Mouse (Mus musculus): ENCODE data around the gene Znhit1. TPM values are rescaled to one million over a fixed set of nuclear protein-coding genes. Genes with fewer than 3 reads are reported as not detected.
"Not testable (repeated sequence)": the region's sequence is repeated elsewhere in the genome, so short reads cannot be mapped to it uniquely, and the experiment has no call there.

Znhit1 gene
- total RNA-seq, 2 experiments from 2014 or later: 78.6 to 84.6 TPM

- no peak for DNase-seq (ENCODE audit: low spot score in 2 of 2)
These were observed 30.6 kb downstream of the Znhit1 start for GRCm38 (mm10) chr5:136957250-136957649.

- DNase-seq (ENCODE audit: low spot score in 2 of 2): no peak
These were observed 32.2 kb downstream of the Znhit1 start for GRCm38 (mm10) chr5:136955622-136956021.

GRCm38 (mm10) chr5:136953440-136953951 is 34.3 kb downstream of the Znhit1 start:
- DNase-seq (ENCODE audit: low spot score in 2 of 2): peak; percentile 33 to 40

- peak; percentile 93 to 95 for DNase-seq (ENCODE audit: low spot score in 2 of 2)
These were observed 34.8 kb downstream of the Znhit1 start, which contains the start of gene Fis1 for GRCm38 (mm10) chr5:136953015-136953414. Gene Fis1, plus strand, starts transcription at chr5:136953275.

GRCm38 (mm10) chr5:136952153-136952552 is 35.7 kb downstream of the Znhit1 start:
- no peak for DNase-seq (ENCODE audit: low spot score in 2 of 2)

GRCm38 (mm10) chr5:136950521-136950920 is 37.3 kb downstream of the Znhit1 start:
- no peak for DNase-seq (ENCODE audit: low spot score in 2 of 2)

DNA sequence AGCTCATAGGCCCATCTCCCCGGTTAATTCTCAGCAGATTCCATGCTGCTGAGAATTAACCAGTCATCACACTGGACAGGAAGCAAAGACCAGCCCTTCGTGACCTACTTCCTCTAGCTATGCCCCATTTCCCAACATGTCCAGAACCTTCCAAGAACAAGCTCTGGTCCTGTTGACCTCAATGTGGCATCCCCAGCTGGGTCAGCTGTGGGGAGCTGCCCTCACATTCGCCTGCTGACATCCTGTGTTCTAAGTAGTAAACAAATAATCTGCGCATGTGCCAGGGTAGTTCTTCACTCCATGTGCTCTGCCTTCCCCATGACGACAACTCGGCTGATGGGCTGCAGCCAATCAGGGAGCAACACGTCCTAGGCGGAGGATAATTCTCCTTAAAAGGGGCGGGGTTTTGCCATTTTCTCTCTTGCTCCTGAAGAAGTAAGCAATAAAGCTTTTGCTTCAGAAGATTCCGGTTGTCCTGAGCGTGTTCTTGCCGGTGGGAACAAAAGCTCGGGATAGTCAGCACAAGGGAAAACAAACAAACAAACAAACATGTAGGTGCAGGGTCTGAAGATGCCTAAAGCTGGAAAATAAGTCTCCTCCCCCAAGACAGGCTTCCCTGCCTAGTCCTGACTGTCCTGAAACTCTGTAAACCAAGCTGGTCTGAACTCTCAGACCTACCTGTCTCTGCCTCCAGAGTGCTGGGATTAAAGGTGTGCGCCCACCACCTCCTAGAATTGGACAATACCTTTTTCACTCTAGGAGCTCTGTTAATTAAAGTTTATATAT is 38.1 kb downstream of the Znhit1 start:
- not testable (repeated sequence) for DNase-seq (ENCODE audit: low spot score in 2 of 2)

GRCm38 (mm10) chr5:136947874-136948273 is 39.9 kb downstream of the Znhit1 start:
- no peak for DNase-seq (ENCODE audit: low spot score in 2 of 2)

GRCm38 (mm10) chr5:136945084-136945483 is 42.7 kb downstream of the Znhit1 start:
- no peak for DNase-seq (ENCODE audit: low spot score in 2 of 2)

- no peak for DNase-seq (ENCODE audit: low spot score in 2 of 2)
These were observed 44.4 kb downstream of the Znhit1 start for GRCm38 (mm10) chr5:136943382-136943781.

GRCm38 (mm10) chr5:136942781-136943180 is 45.0 kb downstream of the Znhit1 start:
- no peak for DNase-seq (ENCODE audit: low spot score in 2 of 2)

- no peak for DNase-seq (ENCODE audit: low spot score in 2 of 2)
These were observed 46.8 kb downstream of the Znhit1 start for GRCm38 (mm10) chr5:136940845-136941560.

GRCm38 (mm10) chr5:136940029-136940428 is 47.8 kb downstream of the Znhit1 start:
- DNase-seq (ENCODE audit: low spot score in 2 of 2): not testable (repeated sequence)

DNA sequence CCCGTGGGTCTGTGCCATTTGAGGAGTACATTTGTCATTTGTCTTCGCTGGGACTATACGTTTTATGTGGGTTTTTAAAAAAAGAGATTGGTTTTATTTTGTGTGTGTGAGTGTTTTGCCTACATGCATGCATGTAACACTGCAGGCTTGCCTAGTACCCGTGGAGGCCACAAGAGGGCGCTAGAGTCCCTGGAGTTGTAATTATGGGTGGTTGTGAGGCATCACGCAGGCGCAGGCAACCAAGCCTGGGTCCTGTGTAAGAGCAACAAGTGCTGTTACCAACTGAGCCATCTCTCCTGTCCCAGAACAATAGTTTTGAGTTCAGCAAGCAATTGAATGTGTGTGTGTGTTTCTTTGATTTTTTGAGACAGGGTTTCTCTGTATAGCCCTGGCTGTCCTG is 48.5 kb downstream of the Znhit1 start:
- no peak for DNase-seq (ENCODE audit: low spot score in 2 of 2)

- DNase-seq (ENCODE audit: low spot score in 2 of 2): no peak
These were observed 50.2 kb downstream of the Znhit1 start for GRCm38 (mm10) chr5:136937621-136938020.

DNA sequence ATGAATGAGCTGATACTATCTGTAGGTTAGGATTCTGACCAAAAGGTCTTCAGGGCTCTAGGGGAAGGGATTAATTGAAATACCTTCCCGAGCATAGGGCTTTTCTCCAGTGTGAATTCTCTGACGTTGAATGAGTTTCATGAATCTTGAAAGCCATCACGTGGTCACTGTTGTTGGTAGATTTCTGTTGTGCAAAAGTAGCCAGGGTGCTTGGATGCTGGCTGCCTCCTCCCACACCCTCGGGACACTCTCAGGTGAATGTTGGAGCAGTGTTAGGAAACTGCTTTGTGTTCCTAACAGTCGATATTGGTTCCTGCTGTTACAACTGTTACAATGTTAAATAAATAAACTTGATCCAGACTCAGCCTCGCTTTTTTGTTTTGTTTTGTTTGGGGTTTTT is 51.1 kb downstream of the Znhit1 start:
- DNase-seq (ENCODE audit: low spot score in 2 of 2): no peak

DNA sequence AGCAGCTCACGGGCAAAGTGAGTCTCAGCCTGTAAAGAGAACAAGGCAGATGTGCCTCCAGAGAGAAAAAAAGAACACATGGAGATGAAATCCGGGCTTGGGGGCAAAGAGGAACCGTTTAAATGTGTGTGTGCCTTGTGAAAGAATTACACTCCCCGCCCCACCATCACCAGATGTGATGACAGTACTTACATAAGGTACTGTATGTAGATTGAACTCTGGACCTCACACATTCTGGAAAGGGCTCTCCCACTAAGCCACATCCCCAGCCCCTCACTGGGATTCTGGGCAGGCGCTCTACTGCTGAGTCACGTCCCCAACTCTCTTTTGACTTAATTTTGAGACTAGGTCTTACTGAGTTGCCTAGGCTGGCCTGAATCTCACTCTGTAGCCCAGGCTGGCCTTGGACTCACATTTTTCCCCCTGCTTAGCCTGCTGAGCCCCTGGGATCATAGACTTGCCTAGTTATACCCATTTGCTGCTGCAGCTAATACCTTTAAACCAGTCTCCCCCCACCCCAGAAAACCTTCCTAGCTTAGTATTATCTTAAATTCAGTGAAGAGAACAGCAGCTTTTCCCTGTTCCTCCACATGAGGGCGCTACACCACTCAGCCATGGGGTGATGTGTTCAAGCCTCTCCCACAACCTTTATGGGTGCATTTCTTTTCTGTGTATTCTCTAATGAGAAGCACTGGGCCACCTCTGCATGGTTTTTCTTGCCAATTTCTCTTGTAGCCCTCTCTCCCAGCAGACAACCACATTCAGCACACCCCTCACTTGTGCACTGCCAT is 51.7 kb downstream of the Znhit1 start:
- no peak for DNase-seq (ENCODE audit: low spot score in 2 of 2)

DNA sequence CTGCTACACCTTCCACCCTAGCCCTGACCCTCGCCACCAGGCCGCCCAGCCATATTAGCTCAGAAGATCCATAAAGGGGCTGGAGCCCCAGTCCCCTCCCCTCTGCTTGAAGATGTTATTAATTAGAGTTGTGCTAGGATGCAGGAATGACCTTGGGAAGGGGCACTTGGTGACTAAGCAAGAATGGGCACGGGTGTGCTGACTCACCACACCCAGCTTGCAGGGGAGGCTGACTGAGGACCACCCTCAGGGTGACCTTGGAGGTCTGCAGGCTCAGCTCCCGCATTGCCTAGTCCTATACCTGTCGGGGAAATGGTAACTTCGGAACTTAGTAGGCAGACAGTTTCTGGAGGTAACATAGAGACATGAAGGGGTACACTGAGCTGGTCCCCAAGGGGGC is 53.9 kb downstream of the Znhit1 start:
- no peak for DNase-seq (ENCODE audit: low spot score in 2 of 2)

- no peak for DNase-seq (ENCODE audit: low spot score in 2 of 2)
These were observed 54.9 kb downstream of the Znhit1 start for GRCm38 (mm10) chr5:136932956-136933355.

All from layer of hippocampus, postnatal 10 days (tissue).